Mouse (Mus musculus): ENCODE data around the gene Frmd5. TPM values are rescaled to one million over a fixed set of nuclear protein-coding genes. Genes with fewer than 3 reads are reported as not detected.
"Not testable (repeated sequence)": the region's sequence is repeated elsewhere in the genome, so short reads cannot be mapped to it uniquely, and the experiment has no call there.

Gene Frmd5
- polyA plus RNA-seq (2015; fragmentation: Nextera tagmentation; extraction: Ambion mirVana) = 0.28 and 0.47 TPM in 2 replicates

DNA sequence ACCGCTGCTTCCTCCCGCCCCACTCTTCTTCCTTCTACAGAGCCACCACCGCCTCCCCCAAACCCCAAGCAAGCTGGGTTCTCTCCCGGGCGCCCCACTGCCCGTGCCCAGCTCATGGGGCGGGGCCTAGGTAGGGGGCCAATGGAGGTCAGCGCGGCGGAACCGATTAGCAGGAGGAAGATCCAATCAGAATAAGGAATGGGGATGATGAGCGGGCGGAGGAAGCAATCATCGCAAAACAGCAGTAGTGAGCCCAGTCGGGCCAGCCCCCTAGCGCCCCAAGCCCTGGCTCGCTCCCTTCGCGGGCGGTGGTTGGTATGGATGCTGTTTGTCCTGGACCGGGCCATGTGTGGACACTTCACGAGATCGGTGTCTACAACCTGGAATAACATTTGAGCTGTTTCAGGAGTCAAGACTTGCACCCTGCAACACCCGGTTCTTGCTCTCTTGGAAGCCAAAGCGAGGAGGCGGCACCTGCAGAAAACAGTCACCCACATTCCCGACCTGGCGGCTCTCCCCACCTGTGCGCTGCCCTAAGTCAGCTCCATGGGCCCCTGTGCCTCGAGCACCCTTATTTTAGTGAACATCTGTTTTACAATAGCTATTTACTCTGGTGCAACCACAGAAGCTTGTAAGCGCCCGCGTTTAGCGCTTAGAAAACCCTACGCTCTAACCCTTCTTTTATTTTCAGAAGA lies at the start of gene Frmd5:
Frmd5 (minus strand) TSS at position 129 of the 695 bp plus-strand sequence.
- peak; percentile 91 for DNase-seq (ENCODE audit: low spot score)

DNA sequence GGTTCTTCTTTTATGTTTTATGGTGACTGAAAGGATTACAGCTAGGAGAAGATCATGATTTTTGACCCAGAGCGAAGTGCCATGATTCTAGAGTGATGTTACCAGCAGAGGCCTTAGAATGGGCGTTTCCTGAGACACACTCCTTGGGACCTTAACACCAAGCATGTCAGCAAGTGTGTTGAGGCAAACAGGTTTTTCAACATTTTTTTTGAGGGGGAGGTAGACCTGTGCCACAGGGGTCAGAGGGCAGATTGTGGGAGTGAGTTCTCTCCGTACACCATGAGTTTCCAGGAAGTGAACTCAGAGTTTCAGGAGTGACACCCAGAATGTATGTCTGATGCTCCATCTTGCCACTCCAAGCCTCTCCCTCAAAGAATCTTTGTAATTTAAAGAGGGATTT lies 47.1 kb upstream of the Frmd5 start:
- no peak for DNase-seq (ENCODE audit: low spot score)

DNA sequence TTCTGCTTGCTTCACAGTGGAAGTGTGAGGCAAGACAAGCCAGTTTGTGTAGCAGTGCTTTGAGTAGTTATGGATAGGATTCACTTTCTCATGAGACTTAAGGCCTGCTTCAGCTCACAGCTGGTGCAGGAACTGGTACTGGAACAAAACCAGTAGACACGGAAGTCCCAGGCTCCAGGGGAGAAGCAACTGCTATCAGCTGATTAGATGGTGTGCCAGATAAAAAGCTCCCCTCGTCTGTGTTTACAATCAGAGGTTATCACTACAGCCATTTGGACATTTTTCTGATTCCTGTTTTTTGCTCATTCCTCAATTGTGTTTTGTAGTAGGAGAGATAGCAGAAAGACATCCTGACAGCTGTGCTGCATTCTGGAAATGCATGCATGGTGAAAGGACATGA lies 45.2 kb upstream of the Frmd5 start:
- DNase-seq (ENCODE audit: low spot score) = no peak

DNA sequence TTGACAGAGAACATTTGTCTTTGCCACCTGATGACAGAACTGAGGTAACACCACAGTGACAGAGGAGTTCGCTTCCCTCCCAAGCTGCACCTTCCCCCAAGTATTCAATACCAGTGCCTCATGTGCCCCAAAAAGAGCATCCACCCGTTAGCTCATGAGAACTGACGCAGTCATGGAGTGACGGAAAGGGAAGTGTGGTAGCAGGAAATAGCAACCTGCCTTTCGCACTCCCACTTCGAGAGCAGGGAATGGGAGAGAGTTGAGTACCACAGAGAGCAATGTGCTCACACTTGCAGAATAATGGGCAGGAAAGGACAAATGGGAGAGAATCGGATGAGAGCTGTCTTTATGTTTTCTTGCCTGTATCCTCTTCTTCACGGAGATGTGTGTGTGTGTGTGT lies 39.2 kb upstream of the Frmd5 start:
- no peak for DNase-seq (ENCODE audit: low spot score)

DNA sequence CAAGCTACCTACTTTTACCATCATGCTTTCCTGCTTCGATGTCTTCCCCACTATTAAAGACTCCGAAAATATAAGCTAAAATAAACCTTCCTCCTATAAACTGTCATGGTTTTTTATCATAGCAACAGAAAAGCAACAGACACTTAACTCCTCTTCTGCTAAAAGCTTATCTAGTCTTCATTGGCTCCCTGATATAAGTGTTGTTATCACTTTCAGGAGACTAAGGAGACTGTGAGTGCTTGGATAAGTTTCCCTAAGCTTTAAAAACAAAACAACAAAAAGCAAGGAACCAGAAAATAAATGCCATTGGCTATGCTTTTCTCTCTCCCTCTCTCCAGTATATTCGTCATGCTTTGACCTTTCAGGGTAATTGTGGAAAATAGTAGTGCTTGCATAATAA lies 35.4 kb upstream of the Frmd5 start:
- no peak for DNase-seq (ENCODE audit: low spot score)

DNA sequence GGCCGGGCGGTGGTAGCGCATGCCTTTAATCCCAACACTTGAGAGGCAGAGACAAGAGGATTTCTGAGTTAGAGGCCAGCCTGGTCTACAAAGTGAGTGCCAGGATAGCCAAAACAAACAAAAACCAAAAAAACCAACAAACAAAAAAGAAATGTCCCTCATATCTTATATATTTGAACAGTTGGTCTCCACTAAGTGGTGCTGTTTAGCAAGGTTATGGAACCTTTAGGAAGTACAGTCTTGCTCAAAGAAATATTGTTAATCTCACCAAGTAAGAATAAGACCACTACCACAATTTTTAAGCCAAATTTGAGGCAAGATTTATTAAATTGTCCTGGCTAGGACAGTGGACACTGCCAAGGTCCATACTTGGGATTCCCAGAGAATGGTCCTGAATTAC lies 34.6 kb upstream of the Frmd5 start:
- DNase-seq (ENCODE audit: low spot score) = no peak

DNA sequence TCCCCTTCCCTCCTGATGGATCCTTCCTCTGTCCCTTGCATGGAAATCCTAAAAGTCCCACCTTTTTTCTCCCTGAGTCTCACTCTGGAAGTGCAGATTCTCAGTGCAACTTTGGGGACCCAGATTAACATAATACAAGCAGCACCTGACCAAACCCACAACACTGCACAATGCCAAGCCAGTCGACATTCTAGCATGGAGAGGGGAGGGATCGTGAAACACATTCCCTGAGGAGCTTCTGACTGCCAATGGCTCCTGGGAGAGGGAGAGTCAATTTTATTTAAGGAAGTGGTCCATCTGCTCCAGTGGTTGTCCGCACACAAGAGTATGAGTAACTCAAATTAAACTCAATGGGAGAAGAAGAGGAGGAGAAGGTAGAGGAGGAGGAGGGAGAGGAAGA lies 28.0 kb upstream of the Frmd5 start:
- no peak for DNase-seq (ENCODE audit: low spot score)

DNA sequence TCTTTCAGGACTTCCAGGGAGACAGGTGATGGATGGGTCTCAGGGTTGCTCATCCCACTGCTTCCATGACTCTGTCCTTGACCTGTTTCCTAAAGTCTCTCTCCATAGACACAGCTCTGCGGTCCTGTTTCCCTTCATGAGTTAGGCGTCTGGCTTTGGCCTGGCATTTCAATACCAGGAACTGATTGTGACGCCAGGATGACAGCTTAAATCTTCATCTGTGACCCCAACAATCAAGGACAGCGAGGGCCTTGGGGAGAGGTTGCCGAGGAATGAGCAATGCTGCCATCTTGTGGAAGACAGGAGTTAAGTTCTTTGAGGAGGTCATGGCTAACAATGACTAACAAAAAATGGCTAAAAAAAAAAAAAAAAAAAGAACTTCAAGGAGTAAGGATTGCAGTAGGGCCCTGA lies 25.6 kb upstream of the Frmd5 start:
- DNase-seq (ENCODE audit: low spot score) = peak; percentile 64

DNA sequence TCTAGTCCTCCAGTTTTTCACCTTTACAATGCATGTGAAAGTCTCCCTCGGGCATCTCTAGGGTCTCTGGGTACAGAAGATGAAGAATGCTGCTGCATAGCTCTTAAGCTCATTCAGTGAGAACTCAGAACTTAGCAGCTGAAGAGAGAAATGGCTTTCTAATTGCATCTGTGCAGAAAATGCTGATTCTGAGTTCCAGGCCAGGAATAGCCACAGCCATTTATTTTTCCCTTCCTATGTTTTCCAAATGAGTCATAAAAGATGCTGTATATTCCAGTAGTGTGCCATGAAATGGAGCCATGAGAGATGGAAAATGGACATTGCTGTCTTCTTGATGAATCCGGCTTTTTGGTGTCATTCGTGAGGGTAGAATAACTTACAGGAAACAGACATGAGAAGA lies 21.5 kb upstream of the Frmd5 start:
- DNase-seq (ENCODE audit: low spot score) = no peak

DNA sequence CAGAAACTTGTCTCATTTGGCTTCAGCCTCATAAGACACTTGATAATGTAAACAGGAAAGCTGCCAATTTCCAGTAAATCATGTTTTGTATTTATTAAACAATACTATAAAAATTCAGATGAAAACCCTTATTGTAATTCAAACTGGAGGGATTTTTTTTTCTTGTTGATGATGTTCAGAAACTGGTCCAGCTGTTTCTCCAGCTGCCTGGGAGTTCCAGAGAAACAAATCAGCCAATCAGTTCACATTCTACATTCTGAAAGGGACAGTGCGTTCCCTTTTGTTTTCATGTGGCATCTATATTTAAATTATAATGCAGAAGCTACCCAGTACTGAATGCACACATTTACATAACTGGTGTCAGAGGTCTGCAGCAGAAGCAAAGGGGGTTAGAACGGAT lies 19.3 kb upstream of the Frmd5 start:
- no peak for DNase-seq (ENCODE audit: low spot score)

DNA sequence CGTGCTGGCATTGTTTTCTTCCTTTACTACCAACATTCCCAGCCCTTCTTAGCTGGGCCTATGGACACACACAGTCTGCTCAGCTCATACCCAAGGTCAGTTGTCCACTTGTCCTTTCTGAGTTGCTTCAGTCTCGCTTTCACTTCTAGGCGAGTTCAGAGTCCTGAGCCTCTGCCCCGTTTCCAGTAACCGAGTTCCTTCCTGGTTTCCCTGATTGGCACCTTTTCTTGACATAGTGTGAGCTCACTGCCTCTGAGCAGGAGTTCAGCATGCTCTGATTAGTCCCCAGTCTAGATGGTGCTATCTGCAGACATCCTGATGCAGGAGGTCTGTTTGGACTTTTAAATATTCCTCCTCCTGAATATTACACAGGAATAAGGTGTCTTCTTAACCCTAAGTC lies 17.8 kb upstream of the Frmd5 start:
- DNase-seq (ENCODE audit: low spot score) = no peak

DNA sequence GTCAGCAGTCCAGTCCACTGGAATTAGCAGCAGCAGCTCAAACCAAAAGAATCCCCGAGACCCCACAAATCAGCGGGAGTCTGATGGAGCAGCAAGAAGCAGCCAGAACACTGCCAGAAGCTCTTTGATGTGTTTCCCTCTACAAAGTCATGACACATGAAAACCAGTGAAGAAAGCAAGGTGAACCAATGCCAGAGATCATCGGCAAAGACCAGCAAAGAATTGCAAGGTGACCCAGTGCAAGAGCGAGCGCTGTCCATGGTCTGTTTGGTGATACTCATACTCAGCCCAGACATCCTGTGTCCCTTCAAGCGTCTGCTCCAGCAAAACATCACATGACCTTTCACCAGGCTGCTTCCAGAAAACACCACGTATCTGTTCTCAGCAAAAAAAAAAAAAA lies 14.9 kb upstream of the Frmd5 start:
- no peak for DNase-seq (ENCODE audit: low spot score)

DNA sequence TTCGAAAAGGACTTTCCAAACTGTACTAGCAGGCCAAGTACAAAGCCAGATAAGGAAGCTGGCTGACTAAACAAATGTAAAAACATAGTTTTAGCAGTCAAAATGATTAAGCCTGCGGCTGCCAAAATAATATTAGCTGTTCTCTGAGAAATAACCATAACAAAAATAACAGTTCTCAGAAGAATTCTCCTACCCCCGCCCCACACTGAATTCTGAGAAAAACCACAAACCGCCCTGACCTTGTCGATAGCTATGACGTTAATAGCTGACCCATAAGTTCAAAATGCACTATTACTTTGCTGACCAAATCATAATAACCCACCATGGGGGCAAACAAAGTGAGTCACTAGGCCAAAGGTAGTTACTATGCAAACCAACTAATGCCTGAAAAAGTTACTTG lies 4.0 kb upstream of the Frmd5 start:
- DNase-seq (ENCODE audit: low spot score) = not testable (repeated sequence)

DNA sequence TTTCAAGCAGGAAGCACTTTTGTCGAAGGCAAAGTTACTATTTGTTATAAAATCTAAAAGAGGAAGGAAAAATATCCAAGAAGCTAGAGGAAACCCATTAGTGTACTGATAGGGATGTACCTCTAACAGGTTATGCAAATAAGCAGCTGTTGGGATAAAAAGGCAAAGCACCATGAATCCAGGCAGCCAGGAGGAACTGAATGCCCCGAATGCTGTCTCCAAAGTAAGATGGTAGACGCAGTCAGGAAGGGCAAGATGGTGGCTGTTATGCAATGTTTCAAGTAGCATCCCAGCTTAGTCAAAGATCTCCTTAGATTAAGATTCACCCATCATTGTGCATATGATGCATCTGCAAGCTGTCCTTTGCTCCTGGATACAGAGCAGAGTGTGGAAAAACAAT lies 2.2 kb upstream of the Frmd5 start:
- no peak for DNase-seq (ENCODE audit: low spot score)

DNA sequence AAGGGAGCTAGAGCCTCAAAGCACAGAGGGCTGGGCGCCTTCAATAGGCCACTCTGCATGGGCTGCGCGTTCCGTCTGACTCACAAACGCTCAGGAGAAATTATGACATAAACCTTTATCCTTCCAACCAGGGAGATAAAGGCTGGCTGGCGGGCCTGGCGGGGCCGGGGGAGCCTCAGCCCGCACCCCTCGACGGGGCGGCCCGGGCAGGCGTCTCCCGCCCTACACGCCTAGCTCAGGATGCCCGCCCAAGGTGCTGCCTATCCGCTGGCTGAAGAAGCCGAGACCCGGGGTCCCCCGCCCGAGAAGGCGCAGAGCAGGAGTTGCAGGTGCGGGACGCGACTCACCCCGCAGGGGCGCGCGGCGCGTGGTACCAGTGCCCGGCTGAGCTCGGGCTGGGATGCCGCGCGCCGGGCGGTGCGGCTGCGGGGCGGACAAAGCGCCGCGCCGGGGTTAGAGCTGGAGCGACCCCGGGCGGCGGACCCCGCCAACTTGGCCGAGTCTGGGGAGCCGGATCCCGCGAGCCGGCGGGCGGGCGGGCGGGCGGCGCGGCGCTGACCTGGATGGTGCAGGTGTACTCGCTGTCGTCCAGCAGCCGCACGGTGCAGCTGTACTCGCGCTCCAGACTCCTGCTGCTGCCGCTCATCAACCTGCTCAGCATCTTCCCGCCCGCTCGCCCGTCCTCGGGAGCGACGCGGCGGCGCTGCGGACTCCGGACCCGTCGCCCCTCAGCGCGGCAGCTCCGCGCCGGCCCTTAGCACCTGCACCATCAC lies 530 bp downstream of the Frmd5 start:
- peak; percentile 33 for DNase-seq (ENCODE audit: low spot score)

DNA sequence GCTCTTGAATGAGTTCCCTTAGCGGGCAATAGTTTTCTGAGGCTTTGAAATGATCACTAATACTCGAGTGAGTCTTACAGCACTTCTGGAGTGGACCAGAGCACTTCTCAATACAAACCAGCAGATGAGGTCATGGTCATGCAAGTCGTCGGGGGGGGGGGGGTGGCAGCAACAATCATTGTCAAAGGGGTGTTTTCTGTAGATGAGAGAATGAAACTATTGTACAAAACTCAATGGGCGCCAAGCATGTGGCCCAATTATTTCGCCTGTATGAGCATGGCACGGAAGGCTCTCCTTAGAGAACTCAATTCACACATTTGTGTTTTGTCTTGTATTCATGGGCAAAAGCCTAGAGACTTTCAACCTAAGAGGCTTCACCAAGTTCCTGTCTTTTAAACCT lies 7.8 kb downstream of the Frmd5 start:
- DNase-seq (ENCODE audit: low spot score) = no peak

DNA sequence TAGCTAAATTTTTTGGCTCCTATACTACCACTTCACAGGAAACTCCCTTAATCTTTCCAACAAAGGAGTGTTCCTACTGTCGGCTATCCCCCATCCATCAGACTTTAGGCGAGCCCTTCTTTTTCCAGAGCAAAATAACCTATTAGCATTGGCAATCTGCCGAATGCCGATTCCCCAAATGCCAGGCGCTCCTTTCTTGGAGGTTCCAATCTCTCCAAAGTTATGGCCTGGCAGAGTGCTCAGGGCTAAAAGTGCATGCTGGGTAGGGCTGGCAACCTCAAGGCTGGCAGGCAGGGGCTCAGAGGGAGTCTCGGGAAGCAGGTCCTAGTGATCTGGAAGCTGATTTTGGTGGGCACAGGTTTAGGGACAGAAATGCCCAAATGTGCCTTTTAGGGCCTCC lies 10.9 kb downstream of the Frmd5 start:
- DNase-seq (ENCODE audit: low spot score) = no peak

DNA sequence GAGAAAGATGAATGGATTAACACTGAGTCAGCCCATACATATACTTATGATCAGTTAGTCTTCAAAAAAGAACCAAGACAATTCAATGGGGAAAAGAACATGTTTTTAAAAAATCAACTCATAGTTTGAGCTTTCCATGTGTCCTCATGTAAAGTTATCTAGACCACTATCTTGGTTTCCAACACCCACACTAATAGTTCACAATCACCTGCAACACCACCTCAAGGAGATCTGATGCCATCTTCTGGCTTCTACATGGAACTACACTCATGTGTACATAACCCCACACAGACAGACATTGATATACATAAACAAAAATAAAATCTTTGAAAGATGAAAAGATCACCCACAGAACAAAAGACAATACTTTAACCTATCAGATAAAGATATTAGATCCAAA lies 17.1 kb downstream of the Frmd5 start:
- no peak for DNase-seq (ENCODE audit: low spot score)

DNA sequence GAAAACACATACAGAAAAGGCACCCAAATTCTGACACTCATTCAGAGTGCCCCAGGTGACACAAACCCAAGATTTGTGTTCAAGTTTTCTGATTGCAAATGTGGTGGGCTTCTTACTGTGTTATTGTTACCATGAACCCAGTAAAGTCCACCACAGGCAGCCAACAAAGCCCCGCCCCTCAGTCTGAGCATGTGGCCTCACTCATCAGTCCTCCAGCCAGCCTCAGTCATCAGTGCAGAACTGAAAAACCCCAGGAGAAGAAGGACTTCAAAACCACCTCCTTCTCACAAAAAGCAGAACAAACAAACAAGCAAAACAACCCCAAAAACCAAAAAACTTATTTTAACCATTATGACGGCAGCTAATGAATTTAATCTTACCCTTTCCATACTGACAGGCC lies 18.5 kb downstream of the Frmd5 start:
- no peak for DNase-seq (ENCODE audit: low spot score)

DNA sequence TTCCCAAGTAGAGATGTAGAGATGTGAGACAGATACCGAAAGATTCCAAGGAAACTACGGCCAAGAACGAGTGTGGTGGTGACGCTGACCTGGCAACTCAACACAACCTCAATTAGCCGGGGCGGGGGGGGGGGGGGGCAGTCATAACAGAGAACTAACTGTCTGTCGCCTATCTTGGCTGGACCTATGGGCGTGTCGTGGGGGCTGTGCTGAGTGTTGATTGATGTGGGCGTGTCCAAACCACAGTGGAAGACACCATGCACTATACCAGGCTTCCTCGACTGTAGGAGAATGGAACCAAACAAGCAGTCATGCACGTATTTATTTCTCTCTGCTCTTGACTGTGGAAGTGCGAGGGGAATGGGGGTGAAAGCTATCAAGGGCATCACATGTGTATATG lies 19.1 kb downstream of the Frmd5 start:
- no peak for DNase-seq (ENCODE audit: low spot score)

DNA sequence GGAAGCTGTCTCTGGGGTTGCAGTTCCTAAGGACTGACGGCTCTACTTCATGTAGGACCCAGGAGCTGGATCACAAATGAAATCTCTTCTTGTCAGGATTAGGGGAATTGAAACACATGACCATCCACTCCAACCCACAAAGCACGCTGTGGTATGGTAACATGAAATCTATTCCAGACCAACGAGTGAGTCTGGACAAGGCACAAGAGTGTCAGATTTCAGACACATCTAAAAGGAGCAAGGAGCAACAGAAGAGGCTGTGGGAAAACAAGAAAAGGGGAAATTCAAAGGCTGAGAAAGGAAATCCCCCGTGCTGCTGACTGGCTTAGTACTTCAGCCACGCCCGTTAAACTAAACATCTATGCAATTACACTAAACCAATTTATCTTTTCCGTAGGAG lies 19.6 kb downstream of the Frmd5 start:
- no peak for DNase-seq (ENCODE audit: low spot score)

DNA sequence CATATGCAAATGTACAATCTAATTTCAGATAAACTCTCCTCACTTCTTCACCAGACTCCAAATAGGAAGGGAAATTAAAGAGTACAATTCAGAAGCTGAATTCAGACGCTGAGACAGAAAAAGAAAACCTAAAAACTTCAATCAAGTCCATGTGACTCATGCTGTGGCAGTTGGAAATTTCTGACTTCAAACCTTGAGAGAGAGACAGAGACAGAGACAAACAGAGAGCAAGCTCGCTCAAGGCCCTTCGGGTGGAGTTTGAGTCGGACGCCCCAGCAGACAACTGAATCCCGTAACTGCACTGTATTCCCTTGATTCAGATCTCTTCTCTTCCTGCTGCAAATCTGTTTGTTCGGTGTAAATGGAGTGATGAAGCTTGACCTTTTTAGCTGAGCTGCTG lies 30.7 kb downstream of the Frmd5 start:
- DNase-seq (ENCODE audit: low spot score) = no peak

DNA sequence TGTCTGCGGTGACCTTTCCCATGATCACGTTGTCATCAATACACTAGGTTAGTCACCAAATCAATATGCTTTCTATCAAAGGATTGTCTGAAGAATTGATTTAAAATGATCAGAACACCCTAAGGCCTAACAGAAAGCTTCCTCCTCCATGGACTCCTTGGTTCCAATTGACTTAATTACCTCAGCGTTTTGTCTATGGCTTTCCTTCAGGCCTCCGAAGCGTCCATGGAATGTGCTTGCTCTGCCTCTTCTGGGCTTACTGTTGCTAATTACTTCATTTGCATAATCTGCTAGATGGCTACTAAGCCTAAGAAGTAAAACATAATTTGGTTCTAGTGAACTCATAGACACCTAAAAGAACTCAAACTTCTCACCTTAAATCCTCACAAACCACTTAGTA lies 42.0 kb downstream of the Frmd5 start:
- DNase-seq (ENCODE audit: low spot score) = no peak
